Mouse (Mus musculus) skeletal muscle tissue, adult 2 months (tissue): ENCODE measurements around the gene 2310002L09Rik.
"Not testable (repeated sequence)": the region's sequence is repeated elsewhere in the genome, so short reads cannot be mapped to it uniquely, and the experiment has no call there.

Source experiments
- DNase-seq: peaks from one replicate; pipeline ENCODE4 v3.0.0-alpha.2; 2012; ENCODE audit warnings: low read depth, low spot score

The 2310002L09Rik gene

DNA sequence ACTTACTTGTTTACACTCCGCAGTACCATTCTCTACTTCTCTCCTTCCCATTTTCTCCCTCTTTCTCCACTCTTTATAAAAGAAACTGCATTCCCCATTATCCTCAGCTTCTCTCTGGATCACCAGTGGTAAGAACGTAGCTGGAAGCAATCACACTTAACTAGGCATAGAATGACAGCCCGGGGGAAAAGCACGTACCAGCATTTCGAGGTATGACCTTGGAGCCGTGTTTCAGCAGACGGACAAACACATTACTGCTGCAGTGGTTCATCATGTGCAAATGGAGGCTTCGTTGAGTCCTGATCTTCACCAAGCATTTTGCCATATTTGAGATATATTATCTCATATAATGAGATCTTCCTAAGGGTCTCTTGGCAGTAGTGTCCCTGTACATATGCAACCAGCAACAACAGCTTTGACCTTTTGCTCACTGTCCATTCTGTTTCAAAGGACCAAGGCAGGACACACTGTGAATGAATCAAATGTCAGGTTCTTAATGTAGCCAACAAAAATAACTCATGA lies at the start of gene 2310002L09Rik:
Gene 2310002L09Rik (minus strand): TSS at position 472 of the 522 bp plus-strand sequence.
- peak; percentile 54 for DNase-seq

DNA sequence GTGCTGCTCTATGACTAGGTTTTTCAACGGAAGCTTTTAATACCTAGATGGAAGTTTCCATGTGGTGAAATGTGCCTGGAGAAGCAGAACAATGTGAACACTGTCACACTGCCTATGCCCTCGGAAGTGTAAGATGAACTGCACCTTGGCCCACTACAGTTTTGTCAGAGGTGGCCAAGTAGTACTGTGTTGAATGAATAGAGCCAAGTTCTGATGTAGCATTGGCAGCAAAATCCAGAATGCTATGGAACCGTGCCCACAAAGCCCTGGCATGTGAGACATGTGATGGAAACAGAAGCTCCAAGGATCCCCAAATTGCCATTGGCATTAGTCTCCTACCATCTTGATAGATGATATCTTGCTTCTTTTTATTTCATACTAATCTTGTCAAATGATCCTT lies 29.8 kb upstream of the 2310002L09Rik start:
- DNase-seq: peak; percentile 40

- DNase-seq: not testable (repeated sequence)
Observed at GRCm38 (mm10) chr4:73920660-73921059, 30.0 kb downstream of the 2310002L09Rik start, which contains the start of gene Gm11756. Gene Gm11756 (minus strand): TSS chr4:73920760.

DNA sequence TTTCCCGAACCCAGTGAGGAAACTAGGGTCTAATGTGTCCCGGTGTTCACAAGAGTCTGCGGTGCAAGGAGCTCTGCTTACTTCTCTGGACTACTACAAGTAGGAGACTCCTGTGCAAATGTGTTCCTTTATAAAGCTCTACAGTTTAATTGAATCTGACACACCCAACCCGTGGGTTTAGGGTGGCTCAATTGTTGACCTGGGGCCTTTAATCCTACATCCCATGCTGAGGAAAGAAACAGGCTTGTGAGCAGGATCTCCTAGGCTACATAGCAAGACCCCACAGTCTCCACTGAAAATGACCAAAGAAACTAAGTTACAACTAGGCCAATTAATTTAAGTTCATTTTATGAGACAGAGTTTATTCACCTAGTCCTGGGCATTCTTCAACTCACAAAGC lies 44.8 kb downstream of the 2310002L09Rik start, which contains the start of gene Gm13871:
Gene Gm13871 (minus strand): TSS at position 101 of the 400 bp plus-strand sequence.
- not testable (repeated sequence) for DNase-seq

DNA sequence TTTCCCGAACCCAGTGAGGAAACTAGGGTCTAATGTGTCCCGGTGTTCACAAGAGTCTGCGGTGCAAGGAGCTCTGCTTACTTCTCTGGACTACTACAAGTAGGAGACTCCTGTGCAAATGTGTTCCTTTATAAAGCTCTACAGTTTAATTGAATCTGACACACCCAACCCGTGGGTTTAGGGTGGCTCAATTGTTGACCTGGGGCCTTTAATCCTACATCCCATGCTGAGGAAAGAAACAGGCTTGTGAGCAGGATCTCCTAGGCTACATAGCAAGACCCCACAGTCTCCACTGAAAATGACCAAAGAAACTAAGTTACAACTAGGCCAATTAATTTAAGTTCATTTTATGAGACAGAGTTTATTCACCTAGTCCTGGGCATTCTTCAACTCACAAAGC lies 59.6 kb downstream of the 2310002L09Rik start, which contains the start of gene Gm11757:
Gene Gm11757 (minus strand): TSS at position 101 of the 400 bp plus-strand sequence.
- DNase-seq: not testable (repeated sequence)
